Mouse (Mus musculus) neural tube, embryonic 11.5 days (tissue): ENCODE data around the gene Sh2d3c. TPM values are rescaled to one million over a fixed set of nuclear protein-coding genes. Genes with fewer than 3 reads are reported as not detected.

Experiments
- ATAC-seq: fragments of 200-750 bp; cut with Nextera tagmentation; 2 replicates; pipeline ENCODE4 v1.8.0; 2017; ENCODE audit warnings: moderate number of reproducible peaks, mild to moderate bottlenecking, moderate TSS enrichment, moderate library complexity; ENCODE audit not compliant: insufficient read depth, low FRiP score, low TSS enrichment
- DNase-seq: peaks from one replicate; pipeline ENCODE4 v3.0.0-alpha.2; 2015; ENCODE audit warnings: low spot score
- H3K27ac ChIP-seq: fragments of 300-500 bp; sonication (generic); 2 replicates; pipeline ENCODE4 v1.5.1; 2014; ENCODE audit warnings: low read depth, mild to moderate bottlenecking, low read length
- H3K27me3 ChIP-seq: fragments of 300-500 bp; sonication (generic); 2 replicates; pipeline ENCODE4 v1.6.1; 2014; ENCODE audit warnings: mild to moderate bottlenecking, low read length, mixed read lengths; ENCODE audit not compliant: control insufficient read depth, insufficient read depth
- H3K36me3 ChIP-seq: fragments of 300-500 bp; sonication (generic); 2 replicates; pipeline ENCODE4 v1.6.1; 2014; ENCODE audit warnings: mild to moderate bottlenecking, low read length, moderate library complexity, mixed read lengths; ENCODE audit not compliant: control insufficient read depth, insufficient read depth
- H3K4me1 ChIP-seq: fragments of 300-500 bp; sonication (generic); 2 replicates; pipeline ENCODE4 v1.6.1; 2014; ENCODE audit warnings: low read length, mixed read lengths; ENCODE audit not compliant: control insufficient read depth, insufficient read depth
- H3K4me2 ChIP-seq: fragments of 300-500 bp; sonication (generic); 2 replicates; pipeline ENCODE4 v1.6.1; 2014; ENCODE audit warnings: low read depth, mild to moderate bottlenecking, moderate library complexity
- H3K4me3 ChIP-seq: fragments of 300-500 bp; sonication (generic); 2 replicates; pipeline ENCODE4 v1.5.1; 2014; ENCODE audit warnings: low read depth, low read length
- H3K9ac ChIP-seq: fragments of 300-500 bp; sonication (generic); 2 replicates; pipeline ENCODE4 v1.6.1; 2014; ENCODE audit warnings: mild to moderate bottlenecking, low read length
- H3K9me3 ChIP-seq: fragments of 300-500 bp; sonication (generic); 2 replicates; pipeline ENCODE4 v1.6.1; 2016; ENCODE audit warnings: low read length; ENCODE audit not compliant: control insufficient read depth
- WGBS: fragments of 180-500 bp; shearing (Covaris S2); extraction: QIAGEN DNeasy Blood & Tissue Kit; methylation state at CpG from one replicate; pipeline ENCODE4 v1.1.7; 2014; 5-methylcytosine and 5-hydroxymethylcytosine counted together
- polyA plus RNA-seq: library from polyadenylated mRNA; unstranded; fragments of >200 nt; fragmentation: Nextera tagmentation; extraction: Ambion mirVana; gene quantifications from 2 replicates; pipeline ENCODE4 v1.2.1, GENCODE M21; 2014

The Sh2d3c gene
- polyA plus RNA-seq, 1 experiment from 2014 or later, result 30.6 TPM

DNA sequence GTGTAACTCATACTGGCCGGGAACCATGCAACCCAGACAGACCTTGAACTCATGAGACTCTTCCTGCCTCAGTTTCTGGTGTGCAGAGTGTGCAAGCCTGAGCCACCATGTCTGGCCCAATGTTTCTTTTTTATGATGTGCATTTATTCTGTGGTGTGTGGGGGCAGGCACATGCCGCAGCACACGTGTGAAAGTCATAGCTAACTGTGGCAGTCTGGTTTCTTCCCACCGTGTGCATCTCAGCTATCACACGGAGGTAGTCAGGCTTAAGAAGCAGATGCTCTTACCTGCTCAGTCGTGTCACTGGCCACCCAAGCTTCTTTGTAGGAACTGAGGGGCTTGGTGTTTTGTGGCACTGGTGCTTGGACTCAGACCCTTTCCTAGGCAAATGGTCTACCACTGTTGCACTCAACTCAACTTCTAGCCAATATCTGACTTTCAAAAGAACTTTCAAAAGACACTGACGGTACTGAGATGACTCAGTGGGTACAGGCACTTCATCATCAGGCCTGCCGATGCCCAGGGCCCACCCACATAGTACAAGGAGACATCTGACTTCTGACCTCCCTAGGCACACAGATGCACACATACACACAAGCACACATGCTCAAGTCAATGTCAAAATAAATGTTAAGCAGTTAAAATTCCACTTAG, 51.9 kb downstream of the Sh2d3c start:
- H3K4me3 ChIP-seq, result no peak overlapping the region
- peaks cover 4% of the 10 kb centered on the region; the same call in 1 of the 2 replicates for H3K4me1 ChIP-seq
- H3K27me3 ChIP-seq, result no peaks in the 10 kb centered on the region
- H3K4me2 ChIP-seq, result no peak overlapping the region
- H3K27ac ChIP-seq, result no peak overlapping the region
- DNase-seq (no peak), ATAC-seq (no peak)
- H3K36me3 ChIP-seq, result no peaks in the 10 kb centered on the region
- no peak overlapping the region for H3K9ac ChIP-seq
- no peaks in the 10 kb centered on the region for H3K9me3 ChIP-seq
- WGBS, result 85% methylated on average over 8 of the region's 8 CpGs

DNA sequence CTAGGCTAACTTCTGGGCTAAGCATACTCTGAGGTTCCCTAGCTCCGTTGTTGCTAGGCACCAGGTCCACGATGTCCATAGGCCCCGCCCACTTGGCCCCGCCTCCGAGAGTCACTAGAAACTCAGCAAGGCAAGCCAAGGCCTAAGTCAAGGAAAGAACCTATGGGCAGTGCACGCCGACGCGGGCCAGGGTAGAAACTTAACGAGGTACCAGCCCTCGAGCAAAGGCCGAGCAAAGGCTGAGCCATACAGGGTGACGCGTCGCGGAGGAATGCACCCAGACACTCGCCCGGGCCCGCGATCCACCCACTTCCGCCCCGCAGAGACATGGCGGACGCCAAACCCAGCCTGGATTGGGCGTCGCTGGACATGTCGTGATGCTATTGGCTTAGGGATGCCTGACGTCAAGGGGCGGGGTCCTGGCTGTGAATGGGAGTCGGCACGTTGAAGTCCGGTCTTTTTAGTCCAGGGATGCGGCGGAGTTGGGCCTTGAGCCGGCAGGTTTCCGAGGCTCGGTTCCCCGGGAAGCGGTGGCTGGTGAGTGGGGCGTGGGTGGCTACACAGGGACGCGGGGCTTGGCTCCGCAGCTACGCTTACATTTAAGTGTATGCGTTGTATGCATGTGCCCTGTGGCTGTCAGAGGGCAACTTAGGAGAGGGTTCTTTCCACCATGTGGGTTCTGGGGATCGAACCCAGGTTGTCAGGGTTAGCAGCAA, 54.7 kb downstream of the Sh2d3c start, which contains the start of the genes Ttc16 and Ptrh1:
Ttc16 (minus strand) TSS at position 275 of the 716 bp plus-strand sequence.
Ptrh1 (plus strand) TSS at position 428 of the 716 bp plus-strand sequence.
- Histone ChIP-seq H3K4me2 (peak within 1 kb of the TSS; percentile 79), H3K27me3 (no peaks in the 10 kb centered on the region), H3K9me3 (no peaks in the 10 kb centered on the region), H3K9ac (peak within 1 kb of the TSS; percentile 47), H3K4me1 (peaks cover 4% of the 10 kb centered on the region; the same call in 1 of the 2 replicates), H3K36me3 (no peaks in the 10 kb centered on the region), H3K4me3 (peak within 1 kb of the TSS; percentile 53), H3K27ac (no peak within 1 kb of the TSS)
- DNase-seq (peak; percentile 97), ATAC-seq (peak; percentile 97)
- under 1% methylated on average over 46 of the region's 46 CpGs for WGBS

DNA sequence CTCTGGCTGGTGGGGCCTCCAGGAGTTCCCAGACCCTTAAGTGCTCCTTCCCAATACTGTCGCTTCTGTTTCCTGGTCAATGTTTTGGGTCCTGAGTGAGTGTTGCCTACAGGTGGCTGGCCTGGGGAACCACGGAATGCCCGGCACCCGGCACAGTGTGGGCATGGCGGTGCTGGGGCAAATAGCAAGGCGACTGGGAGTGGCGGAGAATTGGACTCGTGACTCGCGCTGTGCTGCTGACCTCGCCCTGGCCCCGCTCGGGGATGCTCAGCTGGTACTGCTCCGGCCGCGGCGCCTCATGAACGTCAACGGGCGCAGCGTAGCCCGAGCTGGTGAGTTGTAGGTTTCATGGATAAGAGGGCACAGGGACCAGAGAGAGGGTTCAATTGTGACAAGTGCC, 55.3 kb downstream of the Sh2d3c start:
- Histone ChIP-seq H3K4me3 (peak overlapping the region; percentile 53), H3K9me3 (no peaks in the 10 kb centered on the region), H3K27me3 (no peaks in the 10 kb centered on the region), H3K27ac (no peak overlapping the region), H3K4me2 (peak overlapping the region; percentile 79), H3K9ac (peak overlapping the region; percentile 47; the same call in 1 of the 2 replicates), H3K4me1 (peaks cover 4% of the 10 kb centered on the region; the same call in 1 of the 2 replicates), H3K36me3 (no peaks in the 10 kb centered on the region)
- ATAC-seq (no peak), DNase-seq (no peak)
- 19% methylated on average over 22 of the region's 22 CpGs for WGBS

DNA sequence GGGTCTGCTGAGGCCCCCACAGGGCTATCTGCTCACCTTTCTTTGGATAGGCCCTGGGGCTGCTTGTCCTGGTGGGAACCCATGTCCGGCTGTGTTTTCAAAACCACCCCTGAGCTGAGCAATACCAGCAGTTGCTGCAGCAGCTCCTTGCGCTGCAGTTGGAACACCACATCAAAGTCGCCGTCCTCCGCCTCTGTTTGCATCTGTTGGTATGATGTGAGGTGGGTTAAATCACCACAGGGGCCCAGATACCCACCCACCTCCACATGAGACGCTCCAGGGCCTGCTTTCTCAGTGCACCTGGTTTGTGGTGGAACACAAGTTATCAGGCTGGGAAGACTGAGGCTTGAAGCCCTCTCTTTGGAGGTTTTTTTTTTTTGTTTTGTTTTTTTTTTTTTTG, 57.2 kb downstream of the Sh2d3c start:
- Histone ChIP-seq H3K27me3 (no peaks in the 10 kb centered on the region), H3K9ac (no peak overlapping the region), H3K9me3 (no peaks in the 10 kb centered on the region), H3K4me2 (no peak overlapping the region), H3K36me3 (no peaks in the 10 kb centered on the region), H3K27ac (no peak overlapping the region), H3K4me1 (peaks cover 4% of the 10 kb centered on the region; the same call in 1 of the 2 replicates), H3K4me3 (no peak overlapping the region)
- no peak for ATAC-seq
- DNase-seq, result no peak
- 89% methylated on average over 6 of the region's 6 CpGs for WGBS

DNA sequence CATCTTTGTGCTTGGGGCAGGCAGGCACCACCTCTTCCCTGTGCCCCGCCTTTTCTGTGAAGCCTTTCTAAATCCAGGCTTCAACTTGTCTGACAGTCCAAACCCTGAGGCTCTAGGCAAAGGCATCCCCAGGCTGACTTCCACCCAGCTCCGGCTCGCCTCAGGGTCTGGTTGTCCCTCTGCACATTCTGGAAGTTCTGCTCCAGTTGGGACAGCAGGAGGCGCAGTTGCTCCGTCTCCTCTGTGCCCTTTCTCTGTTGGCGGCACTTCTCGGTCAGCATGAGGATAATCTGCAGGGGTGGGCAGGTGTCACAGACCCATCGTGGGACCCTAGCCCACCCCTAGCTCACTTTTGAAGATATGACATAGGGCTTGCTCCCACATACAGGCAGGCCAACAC, 58.3 kb downstream of the Sh2d3c start:
- Histone ChIP-seq H3K36me3 (no peaks in the 10 kb centered on the region), H3K4me1 (peaks cover 4% of the 10 kb centered on the region; the same call in 1 of the 2 replicates), H3K4me2 (no peak overlapping the region), H3K9ac (no peak overlapping the region), H3K4me3 (no peak overlapping the region), H3K27me3 (no peaks in the 10 kb centered on the region), H3K27ac (no peak overlapping the region), H3K9me3 (no peaks in the 10 kb centered on the region)
- 21% methylated on average over 8 of the region's 8 CpGs for WGBS
- DNase-seq (peak; percentile 63), ATAC-seq (no peak)

DNA sequence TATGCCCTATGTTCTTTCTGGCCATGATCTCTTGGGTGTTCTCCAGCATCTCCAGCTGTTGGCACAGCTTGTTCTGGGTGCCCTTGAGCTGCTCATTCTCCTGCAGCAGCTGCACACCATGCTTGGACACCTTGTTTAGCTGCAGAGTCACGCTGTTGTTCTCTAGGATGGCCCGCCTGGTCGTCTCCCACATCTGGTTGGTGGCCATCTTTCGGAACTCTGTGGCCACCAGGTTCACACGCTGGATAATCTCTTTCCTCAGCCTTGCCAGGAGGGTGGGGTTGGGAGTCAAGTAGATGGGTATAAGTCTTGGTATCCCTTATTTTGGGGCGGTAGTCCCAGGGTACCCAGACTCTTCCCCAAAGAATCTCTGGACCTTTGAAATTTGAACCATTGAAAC, 58.9 kb downstream of the Sh2d3c start:
- Histone ChIP-seq H3K4me2 (no peak overlapping the region), H3K9me3 (no peaks in the 10 kb centered on the region), H3K27ac (no peak overlapping the region), H3K27me3 (no peaks in the 10 kb centered on the region), H3K4me3 (no peak overlapping the region), H3K9ac (no peak overlapping the region), H3K4me1 (peaks cover 4% of the 10 kb centered on the region; the same call in 1 of the 2 replicates), H3K36me3 (no peaks in the 10 kb centered on the region)
- DNase-seq, result no peak
- 93% methylated on average over 6 of the region's 6 CpGs for WGBS
- no peak for ATAC-seq

DNA sequence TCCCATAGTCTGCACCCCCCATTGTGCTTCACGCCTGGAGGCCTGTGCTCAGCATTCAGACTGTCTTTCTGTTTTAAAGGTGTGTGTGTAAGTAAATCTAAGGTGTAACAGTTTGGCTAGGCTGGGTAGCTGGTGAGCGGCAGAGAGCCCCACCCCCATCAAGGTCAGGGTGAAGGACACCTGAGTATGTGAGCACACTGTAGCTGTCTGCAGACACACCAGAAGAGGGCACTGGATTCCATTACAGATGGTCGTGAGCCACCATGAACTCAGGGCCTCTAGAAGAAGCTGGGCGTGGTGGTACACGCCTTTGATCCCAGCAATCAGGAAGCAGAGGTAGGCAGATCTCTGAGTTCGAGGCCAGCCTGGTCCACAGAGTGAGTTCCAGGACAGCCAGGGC, 60.9 kb downstream of the Sh2d3c start:
- DNase-seq (no peak), ATAC-seq (no peak)
- 74% methylated on average over 6 of the region's 6 CpGs for WGBS
- Histone ChIP-seq H3K9ac (no peak overlapping the region), H3K27ac (no peak overlapping the region), H3K9me3 (no peaks in the 10 kb centered on the region), H3K36me3 (no peaks in the 10 kb centered on the region), H3K27me3 (no peaks in the 10 kb centered on the region), H3K4me2 (no peak overlapping the region), H3K4me1 (no peaks in the 10 kb centered on the region), H3K4me3 (no peak overlapping the region)

DNA sequence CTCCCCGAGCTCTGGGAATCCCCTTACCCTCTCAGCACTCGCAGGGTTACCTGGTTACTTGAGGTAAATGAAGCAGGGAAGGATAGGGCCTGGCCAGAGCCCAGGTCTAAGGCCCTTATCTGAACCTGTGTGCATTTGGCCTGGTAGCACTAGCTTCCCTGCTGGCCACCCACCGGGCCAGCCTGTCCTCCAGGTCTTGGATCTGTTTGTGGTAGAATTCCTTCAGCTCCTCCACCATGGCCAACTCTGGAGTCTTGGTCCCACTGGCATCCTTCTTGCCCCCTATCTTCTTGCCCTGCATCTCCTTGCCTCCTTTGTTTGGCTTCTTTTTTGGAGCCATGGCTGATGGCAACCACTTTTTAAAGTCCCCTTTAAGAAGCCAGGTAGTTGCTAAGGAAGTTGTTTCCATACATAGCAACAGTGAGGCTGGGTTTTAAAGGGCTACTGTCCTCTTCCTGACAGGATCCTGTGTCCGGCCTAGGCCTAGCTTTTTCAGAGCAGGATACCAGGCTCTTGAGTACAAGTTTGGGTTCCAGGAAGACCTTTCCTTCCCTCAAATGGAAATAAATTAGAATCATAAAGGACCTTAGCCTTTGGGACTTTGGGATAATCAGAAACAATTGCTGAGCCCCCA, 63.3 kb downstream of the Sh2d3c start, which contains the start of gene Cfap157:
Cfap157 (minus strand) TSS at position 381 of the 634 bp plus-strand sequence.
- Histone ChIP-seq H3K27ac (no peak within 1 kb of the TSS), H3K27me3 (no peaks in the 10 kb centered on the region), H3K4me1 (no peaks in the 10 kb centered on the region), H3K9me3 (no peaks in the 10 kb centered on the region), H3K4me2 (no peak within 1 kb of the TSS), H3K4me3 (no peak within 1 kb of the TSS), H3K9ac (no peak within 1 kb of the TSS), H3K36me3 (no peaks in the 10 kb centered on the region)
- 73% methylated on average over 4 of the region's 4 CpGs for WGBS
- ATAC-seq (no peak), DNase-seq (no peak)
